Mouse (Mus musculus) erythroblast, embryonic 14.5 days (primary cell): ENCODE data around the gene Gm26657.

Experiments used
- GATA1 ChIP-seq: IDR thresholded peaks from 2 replicates; pipeline ENCODE4 v1.6.1; 2012; ENCODE audit warnings: low read length, inconsistent platforms, mixed read lengths
- TAL1 ChIP-seq: IDR thresholded peaks from 3 replicates; pipeline ENCODE4 v1.6.1; 2012; ENCODE audit warnings: low read length, inconsistent platforms, mixed read lengths

- no peak for TF ChIP-seq GATA1
- no peak for TF ChIP-seq TAL1
Measured at GRCm38 (mm10) chr4:56771065-56771464, 31.2 kb downstream of the Gm26657 start.
